Mouse (Mus musculus) liver, postnatal 0 days (tissue): ENCODE data around the gene Nup210l. TPM values are rescaled to one million over a fixed set of nuclear protein-coding genes. Genes with fewer than 3 reads are reported as not detected.

Experiments used
- ATAC-seq: fragments of 200-750 bp; cut with Nextera tagmentation; 2 replicates; pipeline ENCODE4 v1.8.0; 2017; ENCODE audit warnings: mild to moderate bottlenecking, moderate library complexity
- DNase-seq: peaks from one replicate; pipeline ENCODE4 v3.0.0-alpha.2; 2016
- H3K27ac ChIP-seq: fragments of 300-500 bp; sonication (generic); 2 replicates; pipeline ENCODE4 v1.5.1; 2014; ENCODE audit warnings: antibody characterized with exemption, moderate library complexity, mild to moderate bottlenecking, low read depth
- H3K27me3 ChIP-seq: fragments of 300-500 bp; sonication (generic); 2 replicates; pipeline ENCODE4 v1.6.1; 2014; ENCODE audit warnings: low read length, control low read depth, mixed read lengths; ENCODE audit not compliant: insufficient read depth
- H3K36me3 ChIP-seq: fragments of 300-500 bp; sonication (generic); replicated peaks from 2 replicates; pipeline ENCODE4 v1.6.1; 2014; ENCODE audit warnings: mild to moderate bottlenecking, control low read depth, low read length, moderate library complexity, mixed read lengths; ENCODE audit not compliant: insufficient read depth
- H3K4me1 ChIP-seq: fragments of 300-500 bp; sonication (generic); 2 replicates; pipeline ENCODE4 v1.6.1; 2014; ENCODE audit warnings: antibody characterized with exemption, mild to moderate bottlenecking, control low read depth; ENCODE audit not compliant: insufficient read depth
- H3K4me2 ChIP-seq: fragments of 300-500 bp; sonication (generic); 2 replicates; pipeline ENCODE4 v1.6.1; 2014; ENCODE audit warnings: low read depth, mild to moderate bottlenecking, low read length, moderate library complexity, mixed read lengths
- H3K4me3 ChIP-seq: fragments of 300-500 bp; sonication (generic); 2 replicates; pipeline ENCODE4 v1.5.1; 2014; ENCODE audit warnings: low read depth, low read length
- H3K9ac ChIP-seq: fragments of 300-500 bp; sonication (generic); replicated peaks from 2 replicates; pipeline ENCODE4 v1.6.1; 2014; ENCODE audit warnings: mild to moderate bottlenecking, moderate library complexity
- H3K9me3 ChIP-seq: fragments of 300-500 bp; sonication (generic); 2 replicates; pipeline ENCODE4 v1.6.1; 2016; ENCODE audit warnings: mild to moderate bottlenecking, control low read depth, low read length, mixed read lengths
- CTCF ChIP-seq: sonication (generic); IDR thresholded peaks from 2 replicates; pipeline ENCODE4 v1.5.1; 2016; ENCODE audit warnings: antibody characterized with exemption, low read depth
- EP300 ChIP-seq: IDR thresholded peaks from 2 replicates; pipeline ENCODE4 v1.6.1; 2016; ENCODE audit warnings: antibody characterized with exemption, low read depth, mild to moderate bottlenecking
- WGBS: fragments of 180-500 bp; shearing (Covaris S2); extraction: QIAGEN DNeasy Blood & Tissue Kit; methylation state at CpG from one replicate; pipeline ENCODE4 v1.1.7; 2014; ENCODE audit not compliant: insufficient replicate concordance; 5-methylcytosine and 5-hydroxymethylcytosine counted together
- polyA plus RNA-seq: library from polyadenylated mRNA; unstranded; fragments of >200 nt; fragmentation: Nextera tagmentation; extraction: Ambion mirVana; gene quantifications from 2 replicates; pipeline ENCODE4 v1.2.1, GENCODE M21; 2015

Gene Nup210l
- polyA plus RNA-seq, 1 experiment from 2014 or later, result 0.04 TPM

GRCm38 (mm10) chr3:90194759-90195158 is 90.8 kb downstream of the Nup210l start:
- no peaks in the 10 kb centered on the region for H3K36me3 ChIP-seq
- DNase-seq (no peak), ATAC-seq (no peak)
- no peak overlapping the region for H3K9ac ChIP-seq
- no peaks in the 10 kb centered on the region for H3K4me1 ChIP-seq
- no peak overlapping the region for H3K4me3 ChIP-seq
- H3K27ac ChIP-seq, result no peak overlapping the region
- no peaks in the 10 kb centered on the region for H3K9me3 ChIP-seq
- 62% methylated on average over 4 of the region's 4 CpGs for WGBS
- TF ChIP-seq EP300, result no peak
- TF ChIP-seq CTCF, result no peak
- no peaks in the 10 kb centered on the region for H3K27me3 ChIP-seq
- H3K4me2 ChIP-seq, result no peak overlapping the region

GRCm38 (mm10) chr3:90195644-90196043 is 91.7 kb downstream of the Nup210l start:
- no peaks in the 10 kb centered on the region for H3K36me3 ChIP-seq

GRCm38 (mm10) chr3:90197548-90197947 is 93.6 kb downstream of the Nup210l start:
- 58% methylated on average over 1 of the region's 1 CpGs for WGBS
- peak overlapping the region; percentile 50; the same call in 1 of the 2 replicates for H3K27ac ChIP-seq

More at GRCm38 (mm10) chr3:90195644-90196043, 91.7 kb downstream of the Nup210l start:
- no peak overlapping the region for H3K9ac ChIP-seq
- WGBS, result 76% methylated on average over 1 of the region's 1 CpGs
- no peaks in the 10 kb centered on the region for H3K27me3 ChIP-seq
- H3K4me1 ChIP-seq, result no peaks in the 10 kb centered on the region
- no peaks in the 10 kb centered on the region for H3K9me3 ChIP-seq
- H3K4me2 ChIP-seq, result no peak overlapping the region
- DNase-seq (no peak), ATAC-seq (no peak)
- no peak for TF ChIP-seq CTCF
- TF ChIP-seq EP300, result no peak
- no peak overlapping the region for H3K27ac ChIP-seq
- H3K4me3 ChIP-seq, result no peak overlapping the region

GRCm38 (mm10) chr3:90202884-90203283 is 99.0 kb downstream of the Nup210l start:
- DNase-seq (no peak), ATAC-seq (no peak)
- no peak overlapping the region for H3K9ac ChIP-seq
- H3K4me1 ChIP-seq, result no peaks in the 10 kb centered on the region
- no peaks in the 10 kb centered on the region for H3K27me3 ChIP-seq
- no peaks in the 10 kb centered on the region for H3K9me3 ChIP-seq
- 47% methylated on average over 1 of the region's 1 CpGs for WGBS
- TF ChIP-seq CTCF (no peak), EP300 (no peak)
- no peak overlapping the region for H3K4me3 ChIP-seq
- H3K36me3 ChIP-seq, result peaks cover 6% of the 10 kb centered on the region
- H3K4me2 ChIP-seq, result no peak overlapping the region
- no peak overlapping the region for H3K27ac ChIP-seq

More at GRCm38 (mm10) chr3:90197548-90197947, 93.6 kb downstream of the Nup210l start:
- Histone ChIP-seq H3K9me3 (no peaks in the 10 kb centered on the region), H3K9ac (no peak overlapping the region), H3K36me3 (no peaks in the 10 kb centered on the region), H3K4me3 (no peak overlapping the region), H3K27me3 (no peaks in the 10 kb centered on the region), H3K4me1 (no peaks in the 10 kb centered on the region), H3K4me2 (no peak overlapping the region)
- DNase-seq (no peak), ATAC-seq (peak; percentile 67)
- TF ChIP-seq CTCF (no peak), EP300 (no peak)

GRCm38 (mm10) chr3:90203619-90204018 is 99.7 kb downstream of the Nup210l start:
- TF ChIP-seq CTCF, result no peak
- TF ChIP-seq EP300, result no peak
- ATAC-seq, result no peak
- WGBS, result 70% methylated on average over 5 of the region's 5 CpGs

GRCm38 (mm10) chr3:90204582-90204981 is 100.7 kb downstream of the Nup210l start:
- TF ChIP-seq EP300, result no peak
- 0 out of 2 replicates have a peak, but pooled peaks have one; percentile 14 for TF ChIP-seq CTCF
- ATAC-seq, result no peak
- no peak for DNase-seq
- no peaks in the 10 kb centered on the region for H3K4me1 ChIP-seq
- no peaks in the 10 kb centered on the region for H3K9me3 ChIP-seq
- no peak overlapping the region for H3K4me3 ChIP-seq
- H3K36me3 ChIP-seq, result peaks cover 13% of the 10 kb centered on the region
- H3K9ac ChIP-seq, result no peak overlapping the region
- no peak overlapping the region for H3K4me2 ChIP-seq
- WGBS, result 95% methylated on average over 2 of the region's 2 CpGs
- no peak overlapping the region for H3K27ac ChIP-seq
- no peaks in the 10 kb centered on the region for H3K27me3 ChIP-seq

More at GRCm38 (mm10) chr3:90203619-90204018, 99.7 kb downstream of the Nup210l start:
- no peak overlapping the region for H3K9ac ChIP-seq
- DNase-seq, result no peak
- no peak overlapping the region for H3K4me3 ChIP-seq
- H3K36me3 ChIP-seq, result peaks cover 13% of the 10 kb centered on the region
- H3K4me1 ChIP-seq, result no peaks in the 10 kb centered on the region
- no peak overlapping the region for H3K27ac ChIP-seq
- H3K27me3 ChIP-seq, result no peaks in the 10 kb centered on the region
- no peaks in the 10 kb centered on the region for H3K9me3 ChIP-seq
- H3K4me2 ChIP-seq, result no peak overlapping the region
